Mouse (Mus musculus): ENCODE results near the gene Thap4. TPM values are rescaled to one million over a fixed set of nuclear protein-coding genes. Genes with fewer than 3 reads are reported as not detected.

The Thap4 gene
- total RNA-seq, 2 experiments from 2014 or later, result 46.0 to 51.7 TPM

Other genes starting within 250 kb of the Thap4 start
- gene Farp2, start 242.8 kb downstream of the Thap4 start, total RNA-seq (2021), result 10 to 100 TPM; 17.7 to 20.1 TPM
- gene Stk25, start 96.2 kb downstream of the Thap4 start, total RNA-seq (2021), result 100 to 1,000 TPM; 112 to 134 TPM
- 10 to 100 TPM; 17.4 to 21.0 TPM for gene Bok, start 69.2 kb downstream of the Thap4 start, total RNA-seq (2021)
- gene Atg4b, start 3.4 kb downstream of the Thap4 start, total RNA-seq (2021), result 10 to 100 TPM; 62.2 to 75.5 TPM
- 10 to 100 TPM; 72.3 to 76.9 TPM for gene Dtymk, start 47.1 kb upstream of the Thap4 start, total RNA-seq (2021)
- gene Ing5, start 49.1 kb upstream of the Thap4 start, total RNA-seq (2021), result 10 to 100 TPM; 15.2 to 17.9 TPM
- 10 to 100 TPM; 33.5 to 48.8 TPM for gene D2hgdh, start 70.0 kb upstream of the Thap4 start, total RNA-seq (2021)
- under 1 TPM; 0.21 to 0.36 TPM for gene Gal3st2, start 106.4 kb upstream of the Thap4 start, total RNA-seq (2021)
- under 1 TPM; 0.15 to 0.33 TPM for gene Gal3st2b, start 163.4 kb upstream of the Thap4 start, total RNA-seq (2021)
- gene Gal3st2c, start 235.6 kb upstream of the Thap4 start, total RNA-seq (2021), result under 1 TPM; 0.12 to 0.15 TPM

Data from adrenal gland, postnatal 10 days (tissue).